Mouse (Mus musculus) limb, embryonic 10.5 days (tissue): ENCODE results near the gene 1700028K03Rik. TPM values are rescaled to one million over a fixed set of nuclear protein-coding genes. Genes with fewer than 3 reads are reported as not detected.

ENCODE experiments used
- DNase-seq: peaks from one replicate; pipeline ENCODE4 v3.0.0-alpha.2; 2017; ENCODE audit warnings: low spot score
- H3K27ac ChIP-seq: fragments of 300-500 bp; sonication (generic); 2 replicates; pipeline ENCODE4 v1.5.1; 2016; ENCODE audit warnings: mild to moderate bottlenecking
- H3K27me3 ChIP-seq: fragments of 300-500 bp; sonication (generic); 2 replicates; pipeline ENCODE4 v1.6.1; 2016; ENCODE audit warnings: low read depth, mild to moderate bottlenecking; ENCODE audit not compliant: poor library complexity, severe bottlenecking
- H3K36me3 ChIP-seq: fragments of 300-500 bp; sonication (generic); 2 replicates; pipeline ENCODE4 v1.6.1; 2016; ENCODE audit warnings: mild to moderate bottlenecking, moderate library complexity
- H3K4me1 ChIP-seq: fragments of 300-500 bp; sonication (generic); 2 replicates; pipeline ENCODE4 v1.6.1; 2016
- H3K4me3 ChIP-seq: fragments of 300-500 bp; sonication (generic); 2 replicates; pipeline ENCODE4 v1.5.1; 2016; ENCODE audit warnings: mild to moderate bottlenecking, moderate library complexity
- H3K9me3 ChIP-seq: fragments of 300-500 bp; sonication (generic); replicated peaks from 2 replicates; pipeline ENCODE4 v1.6.1; 2016; ENCODE audit warnings: mild to moderate bottlenecking
- WGBS: fragments of 180-500 bp; shearing (Covaris S2); methylation state at CpG from one replicate; pipeline ENCODE4 v1.1.7; 2016; 5-methylcytosine and 5-hydroxymethylcytosine counted together
- polyA plus RNA-seq: library from polyadenylated mRNA; unstranded; fragments of >200 nt; fragmentation: Nextera tagmentation; extraction: Ambion mirVana; gene quantifications from 2 replicates; pipeline ENCODE4 v1.2.1, GENCODE M21; 2016

Gene 1700028K03Rik
- polyA plus RNA-seq: 0.06 and 0.10 TPM in 2 replicates

GRCm38 (mm10) chr5:107534581-107534980, at the start of gene 1700028K03Rik:
Gene 1700028K03Rik, plus strand, starts transcription at chr5:107534709.
- H3K4me1 ChIP-seq: no peaks in the 10 kb centered on the region
- no peaks in the 10 kb centered on the region for H3K27me3 ChIP-seq
- no peak within 1 kb of the TSS for H3K27ac ChIP-seq
- no peaks in the 10 kb centered on the region for H3K36me3 ChIP-seq
- no peaks in the 10 kb centered on the region for H3K9me3 ChIP-seq
- no peak within 1 kb of the TSS for H3K4me3 ChIP-seq
- no peak for DNase-seq
- 69% methylated on average over 15 of the region's 15 CpGs for WGBS

GRCm38 (mm10) chr5:107488996-107489395, 45.5 kb upstream of the 1700028K03Rik start:
- Histone ChIP-seq H3K4me3 (no peak overlapping the region), H3K4me1 (no peaks in the 10 kb centered on the region), H3K27ac (no peak overlapping the region), H3K9me3 (no peaks in the 10 kb centered on the region), H3K36me3 (peaks cover 2% of the 10 kb centered on the region; the same call in 1 of the 2 replicates), H3K27me3 (no peaks in the 10 kb centered on the region)
- 74% methylated on average over 4 of the region's 4 CpGs for WGBS
- no peak for DNase-seq

- H3K4me1 ChIP-seq: no peaks in the 10 kb centered on the region
- no peak overlapping the region for H3K27ac ChIP-seq
- H3K4me3 ChIP-seq: no peak overlapping the region
- H3K9me3 ChIP-seq: no peaks in the 10 kb centered on the region
- 84% methylated on average over 9 of the region's 9 CpGs for WGBS
- H3K27me3 ChIP-seq: no peaks in the 10 kb centered on the region
- no peak for DNase-seq
- H3K36me3 ChIP-seq: peaks cover 8% of the 10 kb centered on the region
Observed at GRCm38 (mm10) chr5:107491036-107491435, 43.5 kb upstream of the 1700028K03Rik start.

GRCm38 (mm10) chr5:107492471-107492870, 42.0 kb upstream of the 1700028K03Rik start:
- no peak for DNase-seq
- Histone ChIP-seq H3K4me1 (peaks cover 1% of the 10 kb centered on the region; the same call in 1 of the 2 replicates), H3K9me3 (no peaks in the 10 kb centered on the region), H3K27ac (no peak overlapping the region), H3K27me3 (no peaks in the 10 kb centered on the region), H3K36me3 (peaks cover 8% of the 10 kb centered on the region), H3K4me3 (no peak overlapping the region)
- 92% methylated on average over 2 of the region's 2 CpGs for WGBS

- H3K4me3 ChIP-seq: no peak overlapping the region
- H3K27me3 ChIP-seq: no peaks in the 10 kb centered on the region
- no peak for DNase-seq
- H3K9me3 ChIP-seq: no peaks in the 10 kb centered on the region
- H3K27ac ChIP-seq: no peak overlapping the region
- 96% methylated on average over 5 of the region's 5 CpGs for WGBS
- H3K4me1 ChIP-seq: peaks cover 10% of the 10 kb centered on the region
- peaks cover 8% of the 10 kb centered on the region for H3K36me3 ChIP-seq
Observed at GRCm38 (mm10) chr5:107494759-107495158, 39.8 kb upstream of the 1700028K03Rik start.

GRCm38 (mm10) chr5:107496047-107496446, 38.5 kb upstream of the 1700028K03Rik start:
- DNase-seq: no peak
- Histone ChIP-seq H3K27ac (no peak overlapping the region), H3K4me3 (no peak overlapping the region), H3K4me1 (peaks cover 10% of the 10 kb centered on the region), H3K27me3 (no peaks in the 10 kb centered on the region), H3K9me3 (no peaks in the 10 kb centered on the region), H3K36me3 (peaks cover 8% of the 10 kb centered on the region)
- WGBS: 89% methylated on average over 2 of the region's 2 CpGs

GRCm38 (mm10) chr5:107497519-107498501, 36.7 kb upstream of the 1700028K03Rik start:
- H3K27ac ChIP-seq: no peak overlapping the region
- 81% methylated on average over 10 of the region's 10 CpGs for WGBS

GRCm38 (mm10) chr5:107498806-107499310, 35.7 kb upstream of the 1700028K03Rik start:
- no peak for DNase-seq
- H3K4me3 ChIP-seq: no peak overlapping the region
- no peaks in the 10 kb centered on the region for H3K9me3 ChIP-seq
- H3K27ac ChIP-seq: no peak overlapping the region
- H3K36me3 ChIP-seq: peaks cover 9% of the 10 kb centered on the region
- WGBS: 66% methylated on average over 5 of the region's 5 CpGs
- H3K27me3 ChIP-seq: no peaks in the 10 kb centered on the region
- H3K4me1 ChIP-seq: peaks cover 10% of the 10 kb centered on the region

More at GRCm38 (mm10) chr5:107497519-107498501, 36.7 kb upstream of the 1700028K03Rik start:
- Histone ChIP-seq H3K36me3 (peaks cover 6% of the 10 kb centered on the region), H3K27me3 (no peaks in the 10 kb centered on the region), H3K4me3 (no peak overlapping the region), H3K4me1 (peaks cover 10% of the 10 kb centered on the region), H3K9me3 (no peaks in the 10 kb centered on the region)
- DNase-seq: no peak

- no peak for DNase-seq
- Histone ChIP-seq H3K36me3 (0 out of 2 replicates have a peak, but pooled peaks cover 4% of the 10 kb centered on the region), H3K9me3 (no peaks in the 10 kb centered on the region), H3K4me3 (no peak overlapping the region), H3K4me1 (peaks cover 10% of the 10 kb centered on the region), H3K27ac (no peak overlapping the region), H3K27me3 (no peaks in the 10 kb centered on the region)
- WGBS: 95% methylated on average over 5 of the region's 5 CpGs
Observed at GRCm38 (mm10) chr5:107499891-107500535, 34.5 kb upstream of the 1700028K03Rik start.

- H3K4me1 ChIP-seq: peaks cover 10% of the 10 kb centered on the region
- no peak overlapping the region for H3K27ac ChIP-seq
- H3K36me3 ChIP-seq: 0 out of 2 replicates have a peak, but pooled peaks cover 4% of the 10 kb centered on the region
- no peaks in the 10 kb centered on the region for H3K27me3 ChIP-seq
- H3K9me3 ChIP-seq: no peaks in the 10 kb centered on the region
- WGBS: 92% methylated on average over 1 of the region's 1 CpGs
- H3K4me3 ChIP-seq: no peak overlapping the region
- no peak for DNase-seq
Observed at GRCm38 (mm10) chr5:107500741-107501140, 33.8 kb upstream of the 1700028K03Rik start.

GRCm38 (mm10) chr5:107507321-107507720, 27.2 kb upstream of the 1700028K03Rik start, which contains the start of gene Gm42669:
Gene Gm42669, plus strand, starts transcription at chr5:107507621.
- 78% methylated on average over 4 of the region's 4 CpGs for WGBS

GRCm38 (mm10) chr5:107510503-107510902, 24.0 kb upstream of the 1700028K03Rik start:
- no peaks in the 10 kb centered on the region for H3K4me1 ChIP-seq
- no peak for DNase-seq
- H3K4me3 ChIP-seq: no peak overlapping the region
- H3K27ac ChIP-seq: no peak overlapping the region
- H3K27me3 ChIP-seq: no peaks in the 10 kb centered on the region
- H3K36me3 ChIP-seq: 0 out of 2 replicates have a peak, but pooled peaks cover 3% of the 10 kb centered on the region
- H3K9me3 ChIP-seq: no peaks in the 10 kb centered on the region
- 92% methylated on average over 10 of the region's 10 CpGs for WGBS

More at GRCm38 (mm10) chr5:107507321-107507720, 27.2 kb upstream of the 1700028K03Rik start, which contains the start of gene Gm42669:
- no peaks in the 10 kb centered on the region for H3K4me1 ChIP-seq
- 0 out of 2 replicates have a peak, but pooled peaks cover 6% of the 10 kb centered on the region for H3K36me3 ChIP-seq
- H3K27ac ChIP-seq: no peak within 1 kb of the TSS
- no peak within 1 kb of the TSS for H3K4me3 ChIP-seq
- no peaks in the 10 kb centered on the region for H3K9me3 ChIP-seq
- no peaks in the 10 kb centered on the region for H3K27me3 ChIP-seq
- DNase-seq: no peak
